Mouse (Mus musculus) urinary bladder, postnatal 4 days (tissue): ENCODE measurements around the gene Sec22c.

Experiments used
- DNase-seq, 2 experiments: peaks; one replicate each; pipeline ENCODE4 v3.0.0; 2021 to 2022; ENCODE audit warnings: low spot score in 2 of 2

The Sec22c gene

DNA sequence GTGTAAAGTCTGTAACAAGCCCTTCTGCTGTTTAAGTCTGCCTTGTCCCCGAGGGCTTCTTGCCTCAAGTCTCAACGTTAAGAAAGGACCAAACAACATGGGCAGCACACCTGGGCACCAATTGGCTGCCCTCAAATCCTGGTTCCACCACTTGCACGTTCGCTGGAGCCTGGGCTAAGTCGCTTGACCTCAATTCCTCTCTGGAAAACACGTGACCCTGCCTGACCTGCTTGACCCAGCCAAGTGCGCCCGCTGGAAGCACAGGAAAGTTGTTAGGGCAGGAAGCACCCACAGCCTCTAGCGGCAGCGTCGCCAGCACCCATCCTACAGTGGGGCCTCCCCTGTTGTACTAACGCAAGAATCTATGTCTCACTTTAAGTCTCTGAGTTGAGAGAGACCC is 10.6 kb downstream of the Sec22c start:
- no peak for DNase-seq

DNA sequence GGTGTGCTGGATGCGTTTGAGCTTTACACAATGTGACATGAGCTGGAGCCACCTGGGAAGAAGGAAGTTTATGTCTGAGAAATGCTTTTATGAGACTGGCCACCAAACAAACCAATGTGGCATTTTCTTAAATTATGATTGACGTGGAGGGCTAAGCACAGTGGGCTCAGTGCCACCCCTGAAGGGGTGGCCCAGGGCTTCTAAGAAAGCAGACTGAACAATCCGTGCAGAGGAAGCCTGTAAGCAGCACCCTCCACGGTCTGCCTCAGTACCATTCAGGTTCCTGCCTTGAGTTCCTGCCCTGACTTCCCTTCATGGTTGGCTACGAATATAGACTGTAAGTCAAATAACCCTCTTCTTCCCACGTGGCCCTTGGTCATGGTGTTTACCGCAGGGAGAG is 14.6 kb downstream of the Sec22c start:
- no peak for DNase-seq

DNA sequence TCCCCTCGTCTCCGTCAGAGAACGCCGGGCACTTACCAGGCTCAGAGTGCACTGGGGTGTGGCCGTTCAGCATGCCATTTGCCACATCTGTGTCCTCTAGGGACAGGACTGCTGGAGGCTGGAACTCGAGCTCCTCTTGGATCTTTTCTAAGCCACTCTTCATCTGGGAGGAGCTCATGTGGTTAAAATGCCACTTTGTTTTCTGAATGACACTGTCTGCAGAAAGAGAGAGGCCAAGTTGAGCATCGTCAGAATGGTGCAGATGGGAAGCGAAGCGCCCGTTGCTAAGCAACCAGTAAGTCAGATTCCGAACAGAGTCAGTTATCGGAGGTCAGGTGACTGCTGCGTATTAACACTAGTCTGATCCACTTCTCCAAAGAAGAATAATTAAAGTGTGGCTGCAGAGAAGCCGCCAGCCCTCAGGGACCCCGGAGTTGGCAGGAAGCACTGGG is 15.1 kb downstream of the Sec22c start:
- DNase-seq, result no peak

- DNase-seq, result no peak
These were observed 20.6 kb downstream of the Sec22c start for GRCm38 (mm10) chr9:121684702-121685101.

DNA sequence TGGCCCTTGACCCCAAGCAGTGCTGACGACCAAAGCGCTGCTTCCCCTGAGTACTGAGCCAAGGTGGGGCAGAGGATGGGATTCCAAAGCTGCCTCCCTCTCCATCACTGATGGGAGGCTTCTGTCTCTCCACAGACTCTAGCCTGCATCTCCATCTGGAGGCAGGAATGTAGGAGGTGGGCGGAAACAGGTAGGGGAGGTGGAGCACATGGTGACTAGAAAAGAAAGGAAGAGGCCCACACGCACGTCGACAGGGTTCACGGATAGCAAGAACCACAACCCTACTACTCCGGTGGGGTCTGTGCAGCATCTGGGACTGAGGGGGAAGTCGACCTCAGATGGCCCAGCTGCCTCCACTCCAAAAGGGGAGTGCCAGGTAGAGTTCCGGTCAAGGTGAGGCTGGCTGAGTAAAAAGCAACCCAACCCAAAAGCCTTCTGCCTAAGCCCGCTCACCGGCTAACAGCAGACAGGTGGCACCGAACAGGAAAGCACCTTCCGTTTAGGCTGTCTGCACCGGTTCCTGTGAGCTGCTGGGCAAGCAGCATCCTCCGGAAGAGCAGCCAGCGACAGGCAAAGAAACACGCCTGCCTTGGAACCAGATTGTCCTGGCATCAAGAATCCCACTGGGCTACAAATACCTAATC is 23.1 kb downstream of the Sec22c start:
- no peak for DNase-seq

- DNase-seq, result no peak
These were observed 24.1 kb downstream of the Sec22c start for GRCm38 (mm10) chr9:121681191-121681590.

GRCm38 (mm10) chr9:121679549-121679948 is 25.7 kb downstream of the Sec22c start:
- DNase-seq, result peak in 1 of 2 experiments; percentile 38

GRCm38 (mm10) chr9:121677476-121677875 is 27.8 kb downstream of the Sec22c start:
- DNase-seq, result no peak

DNA sequence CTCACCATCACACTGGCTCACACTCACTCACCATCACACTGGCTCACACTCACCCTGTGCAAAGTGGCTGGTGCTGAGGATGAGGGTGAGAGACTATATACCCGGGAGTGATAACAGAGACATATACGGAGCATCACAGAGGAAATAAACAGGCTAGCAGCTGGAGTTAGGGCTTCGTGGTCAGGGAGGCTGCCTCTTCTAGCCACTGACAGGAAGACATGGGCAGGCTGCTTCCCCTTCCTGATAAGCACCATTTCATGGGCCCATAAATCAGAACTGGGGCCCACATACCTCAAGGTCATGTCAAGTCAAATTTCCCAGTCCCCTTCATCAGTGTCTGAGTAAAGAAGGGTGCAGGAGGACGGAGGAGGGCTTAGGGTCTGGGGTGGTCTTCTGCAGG is 28.2 kb downstream of the Sec22c start:
- no peak for DNase-seq

DNA sequence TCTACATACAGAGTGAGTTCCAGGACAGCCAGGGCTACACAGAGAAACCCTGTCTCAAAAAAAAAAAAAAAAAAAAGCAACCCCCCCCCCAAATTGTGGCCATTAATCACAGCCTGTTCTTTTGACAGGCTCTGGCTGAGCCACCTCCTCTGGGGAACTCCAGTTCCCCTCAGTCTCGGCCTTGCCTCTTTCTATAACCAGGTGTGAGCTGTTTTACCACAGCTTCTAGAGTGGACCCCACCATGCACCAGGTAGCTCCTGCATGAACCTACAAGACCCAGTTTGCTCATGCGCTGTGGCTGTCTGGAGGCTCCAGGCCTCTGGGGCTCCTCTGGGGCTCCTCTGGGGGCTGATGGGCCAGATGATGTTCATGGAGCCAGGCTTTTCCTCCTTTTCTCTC is 29.7 kb downstream of the Sec22c start:
- DNase-seq, result no peak

DNA sequence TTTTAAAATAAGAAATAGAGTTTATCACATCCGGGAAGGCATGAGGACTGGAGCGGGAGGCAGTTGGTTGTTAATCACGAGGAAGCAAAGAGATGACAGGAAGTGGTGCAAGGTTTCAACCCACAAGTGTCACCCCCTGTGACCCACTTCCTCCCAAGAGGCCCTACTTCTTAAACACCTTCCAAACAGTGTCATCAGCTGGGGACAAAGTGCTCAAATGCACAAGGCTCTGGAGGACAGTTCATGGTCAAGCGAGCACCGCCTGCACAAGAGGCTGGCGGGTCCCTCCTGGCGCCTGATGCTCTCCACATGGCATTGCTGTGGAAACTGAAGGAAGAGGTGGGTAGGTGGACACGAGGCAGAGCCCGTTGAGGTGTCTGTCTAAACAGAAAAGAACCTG is 30.3 kb downstream of the Sec22c start:
- no peak for DNase-seq

DNA sequence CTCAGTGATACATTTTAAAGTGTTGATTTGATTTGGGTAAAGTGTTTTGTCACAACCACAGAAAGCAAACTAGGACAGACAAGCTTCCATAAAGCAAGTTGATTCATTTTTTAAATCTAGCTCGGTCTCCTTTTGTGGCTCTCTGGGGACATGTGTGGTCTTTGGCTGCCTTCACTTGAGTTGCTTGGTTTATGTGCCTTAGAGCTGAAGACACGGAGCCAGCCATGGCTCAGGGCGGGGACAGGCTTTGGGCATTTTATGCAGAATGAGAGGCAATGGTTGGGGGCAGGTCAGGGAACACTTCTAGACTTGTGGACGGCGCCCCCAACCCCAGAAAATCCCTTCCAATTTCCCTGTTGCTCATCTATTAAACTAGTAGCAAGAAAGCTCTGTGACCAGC is 31.6 kb downstream of the Sec22c start:
- DNase-seq, result no peak

DNA sequence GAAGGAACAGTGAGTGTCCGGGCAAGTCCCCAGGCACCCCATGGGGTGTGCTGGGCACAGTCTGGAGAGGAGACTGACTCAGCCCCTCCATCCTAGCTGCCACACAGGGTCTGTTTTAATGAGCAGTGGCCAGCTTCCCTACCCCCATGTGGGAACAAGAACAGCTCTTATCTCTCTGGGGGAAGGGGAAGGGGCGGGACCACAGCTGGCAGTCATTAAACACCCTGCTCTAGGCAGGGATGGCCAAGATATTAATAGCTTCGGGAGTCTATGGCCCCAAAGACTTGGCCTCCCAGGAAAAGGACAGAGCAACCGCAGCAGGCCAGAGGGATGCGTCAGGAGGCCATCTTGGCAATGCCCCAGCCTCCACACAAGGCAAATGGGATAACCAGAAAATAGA is 33.0 kb downstream of the Sec22c start:
- no peak for DNase-seq

DNA sequence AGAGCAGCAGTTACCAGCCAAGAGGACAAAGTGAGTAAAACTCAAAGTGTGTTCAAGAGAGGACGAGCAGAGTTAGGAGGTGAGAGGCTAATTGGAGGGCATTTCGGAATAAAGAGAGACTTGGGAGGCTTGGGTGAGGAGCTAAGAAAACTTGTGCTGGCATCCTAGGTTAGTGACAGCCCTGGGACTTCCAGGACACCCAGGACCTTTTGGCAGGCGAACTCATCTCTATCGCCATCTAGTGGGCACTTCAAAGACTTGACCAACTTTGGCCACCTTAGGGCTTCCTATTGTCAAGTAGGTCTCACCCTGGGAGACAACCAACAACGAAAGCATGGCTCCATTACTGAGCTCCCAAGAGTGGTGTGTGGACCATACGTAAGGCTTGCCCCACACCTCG is 34.0 kb downstream of the Sec22c start:
- DNase-seq, result no peak

DNA sequence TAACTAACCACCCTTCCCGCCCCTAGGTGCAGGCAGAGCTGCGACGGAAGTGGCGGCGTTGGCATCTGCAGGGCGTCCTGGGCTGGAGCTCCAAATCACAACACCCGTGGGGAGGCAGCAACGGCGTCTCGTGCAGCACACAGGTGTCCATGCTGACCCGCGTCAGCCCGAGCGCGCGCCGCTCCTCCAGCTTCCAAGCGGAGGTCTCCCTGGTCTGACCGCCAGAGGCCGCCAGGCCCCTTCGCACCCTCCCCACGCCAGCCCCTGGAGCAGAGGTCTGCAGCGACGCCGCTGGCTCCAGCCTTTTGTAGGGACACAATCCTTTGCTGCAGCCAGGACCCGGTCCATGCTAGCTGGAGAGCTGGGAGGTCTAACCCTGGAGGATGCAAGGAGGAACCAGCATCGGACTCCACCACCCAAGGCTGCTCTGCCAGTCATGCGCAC is 35.9 kb downstream of the Sec22c start:
- DNase-seq, result peak; percentile 56 to 80

DNA sequence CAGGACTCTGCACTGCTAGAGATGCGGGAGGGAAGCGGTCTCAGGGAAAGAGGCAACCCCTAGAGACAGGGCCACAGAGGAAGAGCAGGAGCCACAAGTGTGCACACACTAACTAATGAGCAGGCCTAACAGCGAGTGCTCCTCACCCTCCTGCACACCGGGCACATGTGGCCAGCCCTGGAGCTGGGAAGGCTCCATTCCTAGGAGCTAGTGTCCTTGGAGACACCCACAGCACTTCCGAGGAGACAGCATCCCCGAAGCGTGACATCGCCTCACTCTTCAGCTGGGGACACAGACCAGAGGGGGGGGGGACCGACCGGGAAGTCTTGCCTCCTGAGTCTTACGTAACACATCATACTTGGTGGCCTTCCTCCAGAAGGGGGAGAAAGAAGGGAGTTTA is 37.5 kb downstream of the Sec22c start:
- DNase-seq, result no peak

DNA sequence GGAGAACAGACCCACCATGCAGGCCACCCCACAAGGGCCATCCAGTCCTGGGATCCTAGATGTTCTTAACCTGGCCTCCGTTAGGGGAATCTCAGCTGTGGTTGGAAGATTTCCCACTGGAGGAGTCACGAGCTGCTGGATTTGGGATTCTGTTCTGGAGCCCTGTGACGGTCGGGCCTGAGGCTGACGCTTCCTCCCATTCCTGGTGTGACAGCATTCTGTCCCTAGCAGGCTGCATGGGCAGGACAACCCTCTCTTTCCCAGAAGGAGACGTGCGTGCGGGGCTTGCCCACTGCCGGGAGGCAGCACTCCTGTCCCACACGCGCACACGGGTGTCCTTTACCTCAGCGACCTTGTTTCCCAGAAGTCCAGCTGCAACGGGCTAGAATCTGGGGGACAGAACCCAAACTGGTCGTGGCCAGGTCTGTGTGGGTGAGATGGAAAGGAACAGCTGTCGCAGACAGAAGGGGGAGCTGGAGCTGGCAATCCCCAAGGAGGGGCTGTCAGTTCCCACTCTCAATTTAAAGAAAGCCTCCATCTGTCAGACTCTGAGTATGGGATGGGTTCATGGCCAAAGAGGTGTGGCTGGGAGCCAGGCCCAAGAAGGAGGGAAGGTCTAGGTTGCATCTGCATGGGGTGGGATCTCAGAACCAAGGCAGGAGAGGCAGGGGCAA is 38.2 kb downstream of the Sec22c start:
- no peak for DNase-seq

- DNase-seq, result no peak
These were observed 41.2 kb downstream of the Sec22c start for GRCm38 (mm10) chr9:121664104-121664503.

GRCm38 (mm10) chr9:121663467-121663866 is 41.8 kb downstream of the Sec22c start:
- DNase-seq, result no peak

GRCm38 (mm10) chr9:121659791-121660190 is 45.5 kb downstream of the Sec22c start:
- no peak for DNase-seq

GRCm38 (mm10) chr9:121658248-121658647 is 47.0 kb downstream of the Sec22c start:
- DNase-seq, result no peak

DNA sequence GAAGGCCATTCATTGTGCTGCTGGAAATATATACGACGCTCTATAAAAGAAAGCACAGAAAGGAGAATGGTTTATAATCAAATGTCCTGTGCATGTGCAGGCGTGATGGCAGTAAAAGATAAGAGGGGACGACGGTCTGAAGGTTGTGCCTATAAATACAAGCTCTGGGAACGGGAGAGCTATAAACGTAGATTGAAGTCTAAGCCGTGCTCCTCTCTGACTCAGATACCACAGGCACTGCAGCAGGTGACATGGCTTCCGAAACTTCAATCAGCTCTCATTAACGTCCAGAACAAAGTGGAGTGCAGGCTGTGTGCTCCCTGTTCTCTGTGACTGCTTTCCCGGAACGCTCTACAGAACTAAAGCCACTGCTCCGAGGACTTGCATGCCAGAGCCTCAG is 48.1 kb downstream of the Sec22c start:
- DNase-seq, result no peak

- no peak for DNase-seq
These were observed 49.0 kb downstream of the Sec22c start for GRCm38 (mm10) chr9:121656322-121656721.

DNA sequence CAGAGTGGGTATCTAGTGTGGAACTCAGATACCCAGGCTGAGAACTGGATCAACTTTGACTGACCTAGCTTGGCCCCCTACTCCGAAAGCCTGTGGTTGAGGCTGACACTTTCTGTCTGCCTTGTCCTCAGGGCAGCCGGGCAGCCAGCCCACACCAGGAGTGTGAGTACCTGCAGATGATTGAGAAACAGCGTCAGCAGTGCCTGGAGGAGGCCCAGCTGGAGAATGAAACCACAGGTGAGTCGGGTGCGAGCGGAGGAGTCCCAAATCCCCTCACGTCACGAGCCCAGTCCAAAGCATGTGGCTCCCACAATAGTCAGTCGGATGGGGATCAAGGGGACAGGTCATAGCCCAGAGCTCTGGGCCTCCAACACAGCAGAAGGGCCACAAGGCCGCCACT is 51.6 kb downstream of the Sec22c start:
- no peak for DNase-seq
